Mouse (Mus musculus) stomach, postnatal 0 days (tissue): ENCODE measurements around the gene Klhl2. TPM values are rescaled to one million over a fixed set of nuclear protein-coding genes. Genes with fewer than 3 reads are reported as not detected.

Source experiments
- ATAC-seq: fragments of 200-750 bp; cut with Nextera tagmentation; 2 replicates; pipeline ENCODE4 v1.8.0; 2017; ENCODE audit not compliant: low FRiP score, low TSS enrichment
- DNase-seq: peaks from one replicate; pipeline ENCODE4 v3.0.0-alpha.2; 2016; ENCODE audit warnings: low spot score
- H3K27ac ChIP-seq: fragments of 300-500 bp; sonication (generic); replicated peaks from 2 replicates; pipeline ENCODE4 v1.5.1; 2014; ENCODE audit warnings: mild to moderate bottlenecking, control low read depth
- H3K27me3 ChIP-seq: fragments of 300-500 bp; sonication (generic); 2 replicates; pipeline ENCODE4 v1.6.1; 2014; ENCODE audit warnings: low read length; ENCODE audit not compliant: control insufficient read depth, insufficient read depth
- H3K36me3 ChIP-seq: fragments of 300-500 bp; sonication (generic); 2 replicates; pipeline ENCODE4 v1.6.1; 2014; ENCODE audit warnings: low read length, mixed read lengths; ENCODE audit not compliant: control insufficient read depth, insufficient read depth
- H3K4me1 ChIP-seq: fragments of 300-500 bp; sonication (generic); replicated peaks from 2 replicates; pipeline ENCODE4 v1.6.1; 2014; ENCODE audit warnings: antibody characterized with exemption; ENCODE audit not compliant: control insufficient read depth, insufficient read depth
- H3K4me2 ChIP-seq: fragments of 300-500 bp; sonication (generic); replicated peaks from 2 replicates; pipeline ENCODE4 v1.6.1; 2014; ENCODE audit warnings: low read depth, mild to moderate bottlenecking, control low read depth, moderate library complexity
- H3K4me3 ChIP-seq: fragments of 300-500 bp; sonication (generic); 2 replicates; pipeline ENCODE4 v1.5.1; 2014; ENCODE audit warnings: low read depth, low read length, control low read depth
- H3K9ac ChIP-seq: fragments of 300-500 bp; sonication (generic); 2 replicates; pipeline ENCODE4 v1.6.1; 2014; ENCODE audit warnings: mild to moderate bottlenecking, low read length, control low read depth, mixed read lengths
- H3K9me3 ChIP-seq: fragments of 300-500 bp; sonication (generic); 2 replicates; pipeline ENCODE4 v1.6.1; 2016; ENCODE audit warnings: low read length; ENCODE audit not compliant: control insufficient read depth
- CTCF ChIP-seq: IDR thresholded peaks from 2 replicates; pipeline ENCODE4 v1.5.1; 2016; ENCODE audit warnings: antibody characterized with exemption, low read depth, mild to moderate bottlenecking, moderate library complexity
- EP300 ChIP-seq: optimal IDR thresholded peaks from 2 replicates; pipeline ENCODE3; 2016; ENCODE audit warnings: antibody characterized with exemption
- WGBS: fragments of 180-500 bp; shearing (Covaris S2); extraction: QIAGEN DNeasy Blood & Tissue Kit; methylation state at CpG from one replicate; pipeline ENCODE4 v1.1.7; 2014; 5-methylcytosine and 5-hydroxymethylcytosine counted together
- polyA plus RNA-seq: library from polyadenylated mRNA; unstranded; fragments of >200 nt; fragmentation: Nextera tagmentation; extraction: Ambion mirVana; gene quantifications from 2 replicates; pipeline ENCODE4 v1.2.1, GENCODE M21; 2015

Gene Klhl2
- polyA plus RNA-seq, 1 experiment from 2014 or later, result 13.4 TPM

GRCm38 (mm10) chr8:64728156-64728555, 121.7 kb downstream of the Klhl2 start:
- Histone ChIP-seq H3K27ac (no peak overlapping the region), H3K36me3 (peaks cover 12% of the 10 kb centered on the region), H3K27me3 (no peaks in the 10 kb centered on the region), H3K9me3 (no peaks in the 10 kb centered on the region), H3K4me1 (no peaks in the 10 kb centered on the region), H3K4me2 (no peak overlapping the region), H3K9ac (no peak overlapping the region), H3K4me3 (no peak overlapping the region)
- WGBS, result 77% methylated on average over 7 of the region's 7 CpGs
- TF ChIP-seq EP300 (no peak), CTCF (no peak)
- DNase-seq (no peak), ATAC-seq (no peak)

DNA sequence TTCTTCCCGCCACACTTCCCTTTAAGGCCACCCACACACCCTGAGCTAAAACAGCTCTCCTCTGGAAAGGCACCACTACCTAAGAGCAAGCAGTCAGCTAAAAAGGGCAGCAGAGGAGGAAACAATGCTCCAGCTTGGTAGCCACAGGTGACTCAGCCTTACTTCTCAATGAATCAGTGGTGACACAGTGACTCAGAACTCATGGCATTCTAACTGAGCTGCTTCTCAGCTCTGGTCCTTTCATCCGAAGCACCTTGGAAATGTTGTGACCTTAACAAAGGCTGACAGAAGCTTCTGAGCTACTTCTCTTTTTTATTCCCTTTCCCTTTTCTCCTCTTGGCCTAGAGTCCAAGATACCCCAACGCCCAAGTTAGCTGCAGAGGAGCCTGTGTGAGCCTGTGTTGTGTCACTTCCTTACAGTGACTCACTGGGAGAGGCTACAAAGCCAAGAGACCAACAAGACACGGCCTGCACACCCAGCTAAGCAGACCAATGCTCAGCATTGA, 123.6 kb downstream of the Klhl2 start:
- 56% methylated on average over 4 of the region's 4 CpGs for WGBS
- peak overlapping the region; percentile 37 for H3K27ac ChIP-seq
- H3K4me1 ChIP-seq, result no peaks in the 10 kb centered on the region
- no peaks in the 10 kb centered on the region for H3K27me3 ChIP-seq
- no peak overlapping the region for H3K4me3 ChIP-seq
- ATAC-seq (peak; percentile 94), DNase-seq (peak; percentile 35)
- H3K9ac ChIP-seq, result no peak overlapping the region
- TF ChIP-seq EP300, result no peak
- no peaks in the 10 kb centered on the region for H3K9me3 ChIP-seq
- peaks cover 19% of the 10 kb centered on the region for H3K36me3 ChIP-seq
- no peak overlapping the region for H3K4me2 ChIP-seq

DNA sequence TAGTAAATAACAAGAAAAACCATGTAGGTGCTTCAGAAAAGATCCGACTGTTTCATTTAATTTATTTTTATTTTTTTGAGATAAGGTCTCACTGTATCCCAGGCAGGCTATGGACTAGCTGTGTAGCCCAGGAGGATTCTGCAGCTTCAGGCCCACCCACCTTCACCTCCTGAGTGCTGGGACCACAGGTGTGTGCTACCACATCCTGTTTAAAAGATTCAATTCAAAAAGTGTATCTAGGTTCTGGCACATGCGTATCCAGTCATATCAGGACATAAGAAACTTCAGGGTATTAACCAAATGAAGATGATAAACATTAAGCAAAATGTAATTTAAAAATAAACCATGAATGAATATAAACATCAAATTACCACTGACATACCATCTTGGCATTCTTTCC, 126.6 kb downstream of the Klhl2 start:
- Histone ChIP-seq H3K4me3 (no peak overlapping the region), H3K9ac (no peak overlapping the region), H3K36me3 (peaks cover 24% of the 10 kb centered on the region; the same call in 1 of the 2 replicates), H3K4me1 (no peaks in the 10 kb centered on the region), H3K9me3 (no peaks in the 10 kb centered on the region), H3K27me3 (no peaks in the 10 kb centered on the region), H3K4me2 (no peak overlapping the region), H3K27ac (no peak overlapping the region)
- DNase-seq, result no peak
- no peak for TF ChIP-seq EP300
- no peak for TF ChIP-seq CTCF
- 94% methylated on average over 2 of the region's 2 CpGs for WGBS
- ATAC-seq, result no peak

DNA sequence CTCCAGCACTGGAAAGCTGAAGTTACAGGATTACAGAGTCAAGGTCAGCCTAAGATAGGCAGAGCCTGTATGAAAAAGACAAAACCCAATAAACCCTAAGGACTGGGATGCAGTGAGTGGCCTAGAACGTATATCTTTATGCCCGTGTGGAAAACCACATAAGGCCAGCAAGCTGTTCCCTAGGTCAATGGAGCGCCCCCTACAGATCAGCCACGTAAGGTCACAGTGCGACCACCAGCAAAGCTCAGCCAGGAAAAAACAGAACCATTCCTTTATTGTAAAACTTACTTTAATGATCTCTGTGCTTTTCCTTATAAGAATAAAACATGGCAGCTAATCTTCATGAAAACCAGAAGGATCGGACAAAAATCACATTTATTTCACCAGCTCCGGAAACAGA, 131.9 kb downstream of the Klhl2 start:
- H3K27ac ChIP-seq, result no peak overlapping the region
- no peak overlapping the region for H3K9ac ChIP-seq
- H3K4me1 ChIP-seq, result no peaks in the 10 kb centered on the region
- 82% methylated on average over 7 of the region's 7 CpGs for WGBS
- H3K27me3 ChIP-seq, result no peaks in the 10 kb centered on the region
- ATAC-seq (no peak), DNase-seq (no peak)
- no peaks in the 10 kb centered on the region for H3K9me3 ChIP-seq
- H3K4me2 ChIP-seq, result no peak overlapping the region
- TF ChIP-seq CTCF, result no peak
- TF ChIP-seq EP300, result no peak
- peaks cover 20% of the 10 kb centered on the region for H3K36me3 ChIP-seq
- H3K4me3 ChIP-seq, result no peak overlapping the region

- DNase-seq (no peak), ATAC-seq (no peak)
- WGBS, result 83% methylated on average over 7 of the region's 7 CpGs
- Histone ChIP-seq H3K27me3 (no peaks in the 10 kb centered on the region), H3K36me3 (no peaks in the 10 kb centered on the region), H3K9ac (no peak overlapping the region), H3K9me3 (no peaks in the 10 kb centered on the region), H3K4me1 (no peaks in the 10 kb centered on the region), H3K4me3 (no peak overlapping the region), H3K4me2 (no peak overlapping the region), H3K27ac (no peak overlapping the region)
- TF ChIP-seq EP300 (no peak), CTCF (no peak)
Measured at GRCm38 (mm10) chr8:64712499-64712898, 137.3 kb downstream of the Klhl2 start.

DNA sequence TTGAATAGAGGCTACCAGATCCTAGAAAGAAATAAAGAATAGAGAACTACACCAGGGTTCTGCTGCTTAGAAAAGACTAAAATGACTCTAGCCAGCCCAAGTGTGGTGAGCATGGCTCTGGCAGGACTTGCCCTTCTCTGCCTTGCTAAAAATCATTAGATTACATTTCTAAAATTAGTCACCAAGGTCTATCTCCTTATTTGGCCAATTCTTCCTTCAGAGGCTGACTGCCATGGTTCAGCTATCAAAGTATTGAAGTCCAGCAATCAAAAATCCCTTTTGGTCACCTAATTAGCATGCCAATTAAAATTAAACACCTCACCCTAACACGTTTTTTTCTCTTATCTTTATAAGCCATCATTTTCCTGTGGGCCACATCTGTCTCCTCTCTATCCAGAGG, 138.3 kb downstream of the Klhl2 start:
- TF ChIP-seq CTCF (no peak), EP300 (no peak)
- Histone ChIP-seq H3K27ac (no peak overlapping the region), H3K36me3 (no peaks in the 10 kb centered on the region), H3K4me3 (no peak overlapping the region), H3K27me3 (no peaks in the 10 kb centered on the region), H3K9ac (no peak overlapping the region), H3K4me1 (no peaks in the 10 kb centered on the region), H3K4me2 (no peak overlapping the region), H3K9me3 (no peaks in the 10 kb centered on the region)
- 32% methylated on average over 1 of the region's 1 CpGs for WGBS
- DNase-seq, result no peak
- ATAC-seq, result no peak
